Mouse (Mus musculus): ENCODE results near the gene Ccl17.

The Ccl17 gene

DNA sequence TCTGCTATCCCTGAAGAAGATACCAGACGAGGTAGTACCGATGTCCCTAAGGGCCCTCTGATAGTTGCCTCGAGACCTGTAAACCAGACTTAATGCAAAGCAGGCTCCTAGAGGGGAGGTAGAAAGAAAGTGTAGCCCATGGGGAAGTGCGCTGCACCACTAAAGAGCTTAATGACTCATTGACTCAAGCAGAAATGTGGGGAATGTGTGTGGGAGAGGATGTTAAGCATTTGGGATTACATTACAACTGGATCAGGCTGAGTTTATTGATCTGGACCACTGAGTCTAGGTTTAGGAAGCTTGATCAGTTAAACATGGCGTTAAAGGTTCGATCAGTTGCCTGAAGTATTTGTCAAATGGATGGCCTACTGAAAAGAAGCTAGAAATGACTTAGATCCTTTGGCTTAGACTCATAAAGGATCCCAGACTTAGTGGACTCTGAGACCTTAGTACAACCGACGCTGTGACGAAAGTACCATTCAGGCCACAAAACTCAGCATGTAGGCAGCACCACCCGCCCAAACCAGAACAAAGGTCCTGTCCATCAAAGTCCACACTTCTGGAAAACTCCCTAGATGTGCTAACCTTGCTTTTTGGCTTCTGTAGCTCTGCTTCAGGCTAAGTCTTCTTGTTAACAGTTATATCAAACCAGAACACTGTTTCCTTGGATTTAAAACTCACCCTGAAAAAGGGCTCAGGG is 20.8 kb upstream of the Ccl17 start:
- DNase-seq (ENCODE audit: low spot score), result no peak

DNA sequence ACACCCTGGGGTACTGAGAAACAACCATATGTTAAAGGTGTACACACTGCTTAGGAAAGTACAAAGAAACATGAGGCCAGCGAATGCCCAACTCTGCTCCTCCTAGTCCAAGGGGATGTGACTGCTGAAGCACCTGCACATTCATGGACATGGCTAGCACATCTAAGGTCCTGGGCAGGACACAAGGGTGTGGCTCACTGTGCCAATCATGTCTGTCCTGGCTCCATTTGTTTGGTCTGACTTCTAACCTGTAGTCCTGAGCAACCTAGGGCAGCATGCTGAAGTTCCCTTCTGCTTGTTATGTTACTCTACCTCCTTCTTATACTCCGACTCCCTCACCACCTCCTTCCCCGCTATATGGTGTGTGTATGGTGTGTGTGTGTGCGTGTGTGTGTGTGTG is 15.9 kb upstream of the Ccl17 start:
- no peak for DNase-seq (ENCODE audit: low spot score)

DNA sequence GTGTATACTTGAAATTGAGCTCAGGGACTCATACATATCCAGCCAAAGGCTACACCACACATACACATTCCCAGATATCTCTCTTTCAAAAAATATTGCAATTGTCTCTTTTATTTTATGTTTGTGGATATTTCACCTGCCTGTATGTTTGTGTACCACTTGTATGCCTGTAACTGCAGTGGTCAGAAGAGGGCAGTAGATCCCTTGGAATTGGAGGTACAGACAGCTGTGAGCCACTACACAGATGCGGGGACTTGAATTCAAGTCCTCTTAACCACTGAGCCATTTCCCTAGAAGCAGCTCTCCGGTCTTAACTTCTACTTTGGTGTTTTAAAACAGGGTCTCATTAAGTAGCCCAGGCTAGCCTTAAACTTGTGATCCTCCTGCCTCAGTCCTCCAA is 15.5 kb upstream of the Ccl17 start:
- DNase-seq (ENCODE audit: low spot score), result no peak

DNA sequence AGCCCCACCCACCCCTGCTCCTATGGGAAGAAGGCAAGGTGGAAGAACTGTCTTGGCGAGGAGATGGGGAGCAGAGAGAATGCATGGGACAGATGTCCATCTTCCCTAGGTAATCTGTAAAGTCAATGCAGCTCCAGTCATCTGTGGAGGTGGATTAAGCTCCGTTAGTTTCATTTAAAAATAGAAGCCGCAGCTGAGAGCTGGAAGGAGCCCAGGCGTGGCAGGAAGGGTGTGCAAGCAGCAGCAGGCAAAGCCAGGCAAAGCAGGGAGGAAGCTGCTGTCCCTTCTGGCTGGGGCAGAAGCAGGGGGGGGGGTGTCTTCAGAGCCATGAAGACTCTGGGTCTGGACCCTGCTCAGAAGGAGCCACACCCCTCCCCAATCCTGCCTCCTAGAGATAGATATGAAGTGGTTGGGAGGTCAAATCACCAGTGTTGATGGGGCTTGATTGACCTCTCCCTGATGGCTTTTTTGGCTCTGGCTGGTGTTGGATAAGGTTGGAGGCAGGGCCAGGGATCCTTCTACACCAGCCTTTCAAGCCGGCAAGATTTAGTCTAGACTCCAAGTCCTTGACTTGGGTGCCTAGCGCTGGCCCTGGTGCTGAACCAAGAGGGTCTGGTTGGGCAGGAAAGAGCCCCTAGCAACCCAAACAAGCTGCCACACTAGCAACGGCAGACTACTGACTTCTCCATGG is 9.8 kb upstream of the Ccl17 start:
- DNase-seq (ENCODE audit: low spot score), result no peak

DNA sequence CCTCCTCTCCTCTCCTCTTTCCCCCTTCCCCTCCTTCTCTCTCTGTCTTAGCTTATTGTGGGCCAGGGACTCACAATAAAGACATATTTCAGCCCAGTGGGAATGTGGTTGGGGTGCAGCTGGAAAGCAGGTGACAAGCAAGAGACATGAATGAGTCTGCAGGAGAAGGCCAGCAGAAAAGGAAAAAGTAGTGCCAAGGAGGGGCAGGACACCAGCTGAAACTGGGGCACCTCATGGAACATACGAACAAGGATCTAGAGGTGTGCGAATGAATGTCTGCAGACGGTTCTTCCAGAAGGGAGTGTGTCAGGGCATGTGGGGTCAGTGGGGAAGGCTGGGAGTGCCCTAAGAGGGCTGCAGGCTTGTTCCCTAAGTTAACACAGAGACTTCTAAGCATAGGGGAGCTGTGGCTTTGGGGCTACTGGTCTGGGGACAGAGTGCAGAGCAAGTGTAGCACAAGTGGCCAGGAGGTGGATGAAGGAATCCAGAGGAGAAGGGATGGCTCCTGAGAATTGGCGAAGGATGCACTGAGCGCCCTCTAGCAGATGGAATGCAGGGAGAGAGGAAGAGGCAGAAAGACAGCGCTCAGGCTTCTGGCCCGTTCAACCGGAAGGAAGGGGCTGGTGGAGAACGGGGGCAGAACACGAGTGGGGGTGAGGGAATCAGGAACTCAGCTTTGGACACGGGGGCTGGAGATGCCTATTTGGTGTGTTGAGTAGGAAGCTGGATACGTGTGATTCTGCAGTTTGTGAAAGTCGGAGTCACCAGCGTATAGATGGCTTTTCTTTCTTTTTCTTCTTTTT is 8.8 kb upstream of the Ccl17 start:
- no peak for DNase-seq (ENCODE audit: low spot score)

DNA sequence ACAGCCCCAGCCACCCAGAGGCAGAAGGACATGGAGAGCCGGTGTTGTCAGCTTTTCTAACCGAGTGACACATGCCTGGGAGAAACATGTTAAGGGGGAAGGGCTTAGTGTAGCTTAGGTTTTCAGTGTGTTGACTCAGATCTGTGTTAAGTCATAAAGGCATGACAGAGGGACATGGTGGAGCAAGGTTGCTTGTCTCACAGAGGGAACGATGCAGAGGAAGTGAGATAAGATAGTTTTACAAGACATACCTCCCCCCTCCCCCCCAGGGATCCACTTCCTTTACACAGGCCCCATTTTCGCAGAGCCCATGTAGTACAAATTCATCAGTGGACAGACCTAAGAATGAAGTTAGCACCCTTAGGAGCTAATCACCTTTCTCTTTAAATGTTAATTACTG is 7.9 kb upstream of the Ccl17 start:
- no peak for DNase-seq (ENCODE audit: low spot score)

DNA sequence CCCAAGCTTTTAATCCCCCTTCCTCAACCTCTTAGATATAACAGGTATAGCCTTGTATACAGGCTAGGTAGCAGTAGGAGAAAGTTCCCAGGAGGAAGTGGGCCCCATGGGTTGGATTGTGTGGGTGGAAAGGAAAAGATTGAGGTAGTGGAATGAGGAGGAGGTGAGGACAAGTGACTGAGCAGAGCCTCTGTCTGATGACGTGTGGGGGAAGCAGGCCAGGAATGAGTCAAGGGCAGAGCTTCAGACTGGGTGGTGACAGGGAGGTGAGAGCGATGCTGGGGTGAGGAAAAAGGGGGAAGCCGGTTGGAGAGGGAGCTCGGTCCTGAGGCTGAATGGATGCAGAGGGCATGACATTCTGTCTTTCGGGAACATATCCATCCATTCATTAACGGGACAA is 6.7 kb upstream of the Ccl17 start:
- DNase-seq (ENCODE audit: low spot score), result no peak

DNA sequence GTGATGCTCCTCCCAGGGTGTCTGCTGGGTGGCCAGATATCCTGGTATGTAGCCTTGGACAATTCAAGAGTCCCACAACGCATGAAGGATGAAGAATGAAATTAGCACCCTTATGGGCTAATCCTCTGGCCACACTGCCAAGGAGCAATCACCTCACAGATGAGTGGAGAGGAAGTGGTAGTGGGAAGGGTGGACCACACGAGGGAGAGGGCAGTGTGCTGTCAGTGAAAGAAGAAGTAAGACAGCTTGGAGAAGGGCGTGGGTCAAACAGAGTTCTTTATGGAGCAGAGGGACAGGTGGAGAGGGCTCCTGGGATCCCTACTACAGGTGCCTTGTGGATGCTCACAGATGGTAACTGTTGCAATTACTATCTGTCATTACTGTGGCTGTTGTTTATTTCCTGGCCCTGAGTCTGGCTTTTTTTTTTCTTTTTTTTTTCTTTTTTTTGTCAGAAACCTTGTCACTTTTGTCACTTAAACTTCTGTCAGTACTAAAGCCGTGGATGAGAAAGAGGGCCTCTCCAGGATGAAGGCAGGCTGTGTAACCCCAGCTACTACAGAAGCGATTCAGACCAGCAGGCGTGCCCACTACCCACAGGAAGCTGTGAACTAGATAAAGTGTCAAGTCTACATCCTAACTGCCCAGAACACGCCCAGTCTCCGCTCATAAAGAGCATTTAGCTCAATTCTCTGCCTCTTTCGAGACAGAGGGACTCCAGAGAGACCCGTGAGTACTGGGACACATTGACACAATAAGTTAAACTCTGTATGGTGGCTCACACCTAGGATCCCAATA is 5.5 kb upstream of the Ccl17 start:
- no peak for DNase-seq (ENCODE audit: low spot score)

DNA sequence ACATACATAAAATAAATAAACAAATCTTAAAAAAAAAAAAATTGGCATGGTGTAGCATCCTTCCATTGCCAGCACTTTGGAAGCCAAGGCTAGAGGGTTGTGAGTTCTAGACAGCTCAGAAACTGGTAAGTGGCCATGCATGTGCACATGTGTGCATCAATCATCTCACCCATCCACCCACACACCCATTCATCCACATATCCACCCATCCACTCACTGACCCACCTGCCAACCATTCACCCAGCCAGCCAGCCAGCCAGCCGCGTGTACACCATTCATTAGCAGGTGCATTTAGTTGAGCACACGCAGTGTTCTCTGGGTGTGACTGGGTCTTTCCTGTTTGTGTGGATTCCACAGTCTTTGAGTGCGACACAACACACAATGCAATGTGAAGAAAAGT is 4.4 kb upstream of the Ccl17 start:
- no peak for DNase-seq (ENCODE audit: low spot score)

DNA sequence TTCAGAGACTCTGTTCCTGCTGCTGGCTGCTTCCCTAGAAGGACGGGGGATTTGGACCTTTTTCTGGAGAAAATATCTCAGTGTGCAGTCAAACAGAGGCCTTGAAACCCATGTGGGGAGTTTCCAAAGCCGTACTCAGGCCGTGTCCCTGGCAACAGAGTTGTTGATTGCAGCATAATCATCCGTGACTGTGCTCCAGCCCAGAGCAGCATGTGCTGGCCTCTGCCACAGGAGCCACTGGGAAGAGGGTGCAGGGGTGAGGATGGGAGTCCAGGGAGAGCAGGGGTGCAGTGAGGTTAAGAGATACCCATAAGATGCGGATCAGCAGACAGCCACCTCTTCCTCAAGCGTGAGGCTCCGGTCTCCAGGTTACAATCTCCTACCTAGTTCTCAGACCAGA is 2.7 kb upstream of the Ccl17 start:
- peak; percentile 66 for DNase-seq (ENCODE audit: low spot score)

DNA sequence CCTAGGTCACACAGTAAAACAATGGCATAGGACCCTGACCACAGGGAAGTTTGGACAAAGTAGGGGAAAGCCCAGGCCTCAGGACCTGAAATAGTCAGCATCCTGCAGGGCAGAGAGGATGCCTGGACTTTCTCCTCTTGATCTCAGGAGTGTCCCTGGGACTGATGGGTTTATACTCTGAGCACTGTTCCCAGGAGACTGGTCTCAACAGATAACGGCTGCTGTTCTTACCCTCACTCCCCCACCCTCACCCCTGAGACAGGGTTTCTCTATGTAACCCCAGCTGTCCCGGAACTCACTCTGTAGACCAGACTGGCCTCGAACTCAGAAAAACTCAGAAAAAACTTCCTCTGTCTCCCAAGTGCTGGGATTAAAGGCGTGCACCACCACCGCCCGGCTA is 1.9 kb upstream of the Ccl17 start:
- no peak for DNase-seq (ENCODE audit: low spot score)

DNA sequence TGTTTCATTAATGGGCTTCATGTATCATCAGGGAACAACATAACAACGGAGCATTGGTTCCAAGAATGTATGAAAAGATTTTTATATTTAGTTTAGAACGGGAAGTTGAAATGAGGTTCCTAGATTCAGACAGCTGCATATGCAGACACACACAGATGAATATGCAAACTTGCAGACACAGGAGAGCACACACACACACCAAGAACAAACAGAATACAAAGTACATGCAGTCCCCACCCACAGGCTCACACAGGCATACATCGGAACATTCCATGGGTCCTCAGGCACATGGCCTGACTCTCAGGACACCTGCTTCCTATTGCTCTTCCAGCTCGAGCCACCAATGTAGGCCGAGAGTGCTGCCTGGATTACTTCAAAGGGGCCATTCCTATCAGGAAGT is 602 bp downstream of the Ccl17 start:
- DNase-seq (ENCODE audit: low spot score), result no peak

DNA sequence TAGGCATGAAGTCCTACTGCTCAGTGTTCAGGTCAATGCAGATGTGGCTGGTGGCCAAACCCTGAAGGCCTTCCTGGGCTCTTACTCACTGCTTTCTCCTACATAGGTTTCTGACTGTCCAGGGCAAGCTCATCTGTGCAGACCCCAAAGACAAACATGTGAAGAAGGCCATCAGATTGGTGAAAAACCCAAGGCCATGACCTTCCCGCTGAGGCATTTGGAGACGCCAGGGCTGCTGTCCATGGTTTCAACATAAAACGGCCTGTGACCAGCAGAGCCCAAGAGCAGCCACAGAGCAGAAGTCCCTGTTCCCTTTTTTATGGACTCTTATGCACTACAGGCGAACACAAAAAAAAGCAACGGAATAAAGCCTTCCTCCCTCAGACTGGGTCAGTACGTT is 1.4 kb downstream of the Ccl17 start:
- DNase-seq (ENCODE audit: low spot score), result peak; percentile 49

DNA sequence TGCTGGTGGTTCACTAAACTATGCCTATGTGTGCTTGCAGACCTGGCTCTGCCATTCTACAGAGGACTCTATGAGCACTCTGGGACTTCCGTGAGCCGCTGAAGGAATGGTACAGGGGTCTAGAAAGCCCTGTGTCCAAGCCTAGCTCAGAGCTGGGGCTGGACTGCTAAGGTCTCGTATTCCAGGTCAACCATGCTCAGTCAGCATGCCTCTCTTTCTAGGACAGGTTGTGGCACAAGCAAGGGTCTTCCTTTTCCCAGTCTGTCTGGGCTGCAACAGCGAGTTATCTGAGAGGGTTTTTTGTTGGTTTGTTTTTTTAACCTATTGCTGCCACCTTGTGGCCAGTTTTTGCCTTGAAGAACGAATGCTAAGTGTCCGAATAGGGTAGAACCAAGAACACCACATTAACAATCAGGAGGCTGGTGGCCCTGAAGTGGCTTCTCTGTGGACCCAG is 2.4 kb downstream of the Ccl17 start:
- peak; percentile 66 for DNase-seq (ENCODE audit: low spot score)

DNA sequence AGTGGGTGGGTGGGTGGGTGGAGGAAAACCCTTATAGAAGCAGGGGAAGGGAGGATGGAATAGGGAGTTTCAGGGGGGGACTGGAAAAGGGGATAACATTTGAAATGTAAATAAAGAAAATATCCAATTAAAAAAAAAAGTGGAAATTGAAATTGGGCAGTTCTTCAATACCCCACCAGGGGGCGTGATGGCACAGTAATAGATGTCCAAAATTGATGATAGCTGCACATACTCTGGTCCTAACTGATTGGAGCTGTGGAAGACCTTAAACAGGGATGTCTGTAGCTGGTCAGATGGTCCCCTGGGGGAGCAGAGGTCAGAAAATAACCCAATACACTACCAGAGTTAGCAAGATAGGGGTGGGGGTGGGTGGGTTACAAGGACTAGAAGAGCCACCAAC is 4.3 kb downstream of the Ccl17 start:
- DNase-seq (ENCODE audit: low spot score), result no peak

DNA sequence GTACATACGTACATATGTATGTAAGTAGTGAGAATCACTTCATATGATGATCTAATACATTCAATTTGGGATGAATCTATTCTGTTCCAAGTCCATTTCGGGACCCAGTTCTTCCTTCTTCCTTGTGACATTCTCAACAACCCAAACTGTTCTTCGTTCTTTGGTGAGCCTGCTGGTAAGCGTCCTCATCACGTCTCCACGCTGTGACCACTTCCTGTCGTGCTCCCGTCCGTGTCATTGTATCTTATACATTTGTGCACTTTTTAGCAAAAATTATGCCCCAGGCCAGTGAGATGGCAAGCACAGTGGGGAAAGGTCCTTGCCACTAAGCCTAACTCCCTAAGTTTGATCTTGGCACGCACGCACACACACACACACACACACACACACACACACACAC is 7.7 kb downstream of the Ccl17 start:
- no peak for DNase-seq (ENCODE audit: low spot score)

DNA sequence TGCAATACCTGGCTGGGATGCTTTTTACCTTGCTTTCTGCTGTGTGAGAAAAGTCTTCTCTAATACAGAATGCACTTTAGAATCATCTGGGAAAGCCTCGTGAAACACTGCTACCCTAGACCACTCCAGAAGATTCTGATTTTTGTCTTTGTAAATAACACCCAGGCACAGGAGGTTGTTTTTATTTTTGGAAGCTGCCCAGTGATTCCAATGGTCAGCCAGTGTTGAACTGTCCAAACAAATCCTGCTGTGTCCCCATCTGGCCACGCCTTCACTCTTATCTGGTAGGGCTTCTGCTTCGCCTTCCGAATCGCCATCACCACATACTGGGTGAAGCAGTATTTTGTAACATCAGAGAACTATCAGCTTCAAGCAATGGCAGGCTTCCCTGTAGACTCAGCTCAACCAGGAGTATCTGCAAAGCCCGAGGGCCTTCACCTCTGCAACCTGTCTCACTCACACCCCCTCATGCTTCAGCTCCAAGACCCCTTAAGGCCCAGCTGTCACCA is 9.5 kb downstream of the Ccl17 start:
- DNase-seq (ENCODE audit: low spot score), result no peak

DNA sequence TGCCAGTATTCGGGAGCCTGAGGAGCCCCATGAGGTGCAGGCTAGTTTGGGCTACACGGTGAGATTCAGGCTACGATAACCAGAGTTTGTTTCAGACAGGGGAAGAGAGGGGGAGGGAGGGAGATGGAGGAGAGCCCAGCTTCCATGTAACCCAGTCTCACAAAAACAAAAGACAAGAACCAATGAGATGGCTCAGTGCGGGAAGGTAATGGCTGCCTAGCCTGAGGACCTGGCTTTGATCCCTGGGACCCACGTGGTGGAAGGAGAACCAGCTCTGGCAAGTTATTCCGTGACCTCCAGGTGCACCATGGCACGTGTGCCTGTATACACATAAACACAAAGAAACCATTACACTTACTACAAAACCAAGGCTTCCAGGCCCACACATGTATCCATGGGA is 10.3 kb downstream of the Ccl17 start:
- no peak for DNase-seq (ENCODE audit: low spot score)

DNA sequence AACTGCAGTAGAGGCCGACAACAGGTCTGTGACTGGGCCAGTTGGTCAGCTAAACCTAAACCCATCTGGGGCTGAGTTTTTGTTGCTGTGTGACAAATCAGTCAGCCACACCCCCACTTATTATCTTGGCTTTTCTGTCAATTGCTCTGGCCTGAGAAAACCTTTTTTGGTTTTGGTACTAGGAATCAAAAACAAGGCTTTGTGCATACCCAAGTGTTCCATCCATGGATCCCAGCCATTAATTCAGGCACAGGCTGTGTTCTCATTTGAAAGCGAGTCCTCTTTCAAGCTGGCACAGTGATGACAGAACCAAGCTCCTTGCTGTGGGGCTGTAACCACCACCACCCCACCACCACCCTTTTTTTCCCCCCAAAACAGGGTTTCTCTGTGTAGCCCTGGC is 11.1 kb downstream of the Ccl17 start:
- no peak for DNase-seq (ENCODE audit: low spot score)

DNA sequence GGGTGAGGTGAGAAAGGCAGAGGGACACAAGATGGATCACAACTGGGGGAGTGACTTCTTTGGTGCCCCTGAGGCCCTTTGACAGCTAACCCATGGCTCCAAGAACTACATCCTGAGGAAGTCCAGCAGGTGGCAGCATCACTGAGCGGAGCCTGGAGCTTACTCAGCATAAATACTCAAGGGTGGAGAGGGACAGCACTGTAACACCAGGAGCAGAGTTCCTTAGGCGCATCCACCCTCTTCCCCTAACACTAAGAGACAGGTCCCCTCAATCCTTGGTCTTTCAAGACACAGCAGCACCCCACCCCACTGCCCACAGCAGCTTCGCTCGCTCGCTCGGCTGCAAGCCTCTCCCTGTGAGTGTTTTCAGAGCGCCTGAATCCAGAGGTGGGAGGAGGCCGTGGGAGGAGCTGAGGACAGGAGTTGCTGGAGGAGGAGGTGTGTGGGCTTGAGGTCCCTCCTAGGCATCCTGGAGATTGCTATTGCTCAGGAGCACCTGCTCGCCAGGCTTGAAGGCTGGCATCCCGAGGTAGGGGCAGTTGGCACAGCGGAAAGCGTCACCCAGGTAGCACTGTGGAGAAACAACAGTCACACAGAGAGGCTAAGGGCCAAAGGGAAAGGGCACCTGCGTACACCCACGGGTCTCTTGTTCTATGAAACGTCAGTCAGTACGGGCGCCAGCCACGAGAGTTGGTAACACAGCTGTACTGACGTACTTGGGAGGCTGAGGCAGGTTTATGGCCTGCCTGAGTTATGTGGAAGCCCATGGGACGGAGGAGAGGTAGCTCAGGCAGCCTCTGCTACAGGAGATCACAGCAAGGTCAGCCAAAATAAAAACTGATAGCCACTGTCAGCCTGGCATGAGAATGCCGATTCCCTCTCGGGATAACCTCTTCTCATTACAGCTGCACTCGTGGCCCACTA is 12.6 kb downstream of the Ccl17 start:
- peak; percentile 56 for DNase-seq (ENCODE audit: low spot score)

DNA sequence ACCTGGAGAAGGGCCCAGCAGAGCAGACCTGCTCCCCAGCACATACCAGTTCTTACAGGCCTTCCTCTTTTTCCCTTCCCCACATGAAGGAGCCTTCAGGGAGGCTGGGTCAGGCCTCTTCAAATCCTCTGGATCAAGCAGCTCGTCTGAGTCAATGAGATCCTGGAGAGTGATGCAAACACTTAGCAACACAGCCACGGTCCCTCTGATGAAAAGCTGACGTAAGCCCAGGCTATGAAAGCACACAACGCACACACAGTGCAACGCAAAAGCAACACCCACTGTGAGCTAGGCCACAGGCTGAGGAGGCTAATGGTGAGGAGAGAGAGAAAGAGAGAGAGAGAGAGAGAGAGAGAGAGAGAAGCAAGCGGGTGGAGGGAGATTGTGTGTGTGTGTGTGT is 14.9 kb downstream of the Ccl17 start:
- DNase-seq (ENCODE audit: low spot score), result no peak
